Mouse (Mus musculus): ENCODE results near the gene Tm9sf4. TPM values are rescaled to one million over a fixed set of nuclear protein-coding genes. Genes with fewer than 3 reads are reported as not detected.
A peak's percentile ranks its signal among the peaks of the same experiment; 100 is the strongest.

Tm9sf4 gene
- polyA plus RNA-seq, 1 experiment = 78.6 TPM

DNA sequence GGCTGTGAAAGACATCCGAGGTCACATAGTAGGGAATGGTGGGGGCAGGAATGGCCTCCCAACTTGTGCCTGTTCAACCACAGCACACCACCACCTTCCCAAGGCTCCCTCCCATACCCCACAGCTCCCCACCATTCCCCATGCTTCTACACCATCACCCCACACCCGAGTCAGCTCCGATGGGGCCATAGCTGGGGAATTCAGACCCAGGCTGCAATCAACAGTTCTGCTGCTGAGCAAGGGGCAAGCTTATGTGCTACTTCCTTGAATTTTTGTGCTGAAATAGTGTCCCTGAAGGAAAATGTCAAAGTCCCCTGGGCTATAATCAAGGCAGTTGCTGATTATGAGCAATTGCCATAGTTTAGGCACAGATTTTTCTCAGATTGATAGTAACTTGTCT is 57.4 kb downstream of the Tm9sf4 start:
- TF ChIP-seq CTCF (IDR thresholded peaks at IDR 0.05; ENCODE audit: borderline replicate concordance, insufficient read depth, low read depth, low read length) (no peak), POLR2A (IDR thresholded peaks at IDR 0.05; ENCODE audit: borderline replicate concordance, insufficient read depth, low read length) (no peak)
- WGBS = 82% methylated on average over 3 of the region's 3 CpGs
- no peak for DNase-seq
- H3K27ac ChIP-seq (ENCODE audit: insufficient read depth, low read length) = no peak overlapping the region
- no peak overlapping the region for H3K4me3 ChIP-seq (replicated peaks; ENCODE audit: insufficient read depth, low read depth, low read length)
- no peaks in the 10 kb centered on the region for H3K27me3 ChIP-seq (ENCODE audit: control insufficient read depth, insufficient read depth, low read length)
- H3K4me1 ChIP-seq (ENCODE audit: control insufficient read depth, insufficient read depth, low read length) = no peaks in the 10 kb centered on the region

DNA sequence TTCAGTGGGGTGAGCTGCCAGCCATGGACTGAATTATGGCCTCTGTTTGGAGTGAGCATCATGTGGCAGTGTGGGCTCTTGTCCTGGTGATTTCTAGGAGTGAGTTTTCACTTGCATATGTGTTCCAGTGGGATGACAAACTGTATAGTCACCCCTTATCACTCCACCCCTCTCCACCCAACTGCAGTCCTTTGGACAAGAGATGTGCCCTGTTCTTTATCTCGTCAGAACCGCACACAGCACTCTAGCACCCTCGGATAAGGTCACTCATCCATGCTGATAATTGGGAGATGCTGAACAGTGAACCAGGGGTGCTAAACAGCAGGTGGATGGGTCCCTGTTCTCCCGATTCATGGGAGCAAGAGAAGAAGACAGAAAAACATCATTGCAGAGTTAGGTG is 60.5 kb downstream of the Tm9sf4 start:
- Histone ChIP-seq H3K27ac (ENCODE audit: insufficient read depth, low read length) (no peak overlapping the region), H3K27me3 (ENCODE audit: control insufficient read depth, insufficient read depth, low read length) (no peaks in the 10 kb centered on the region), H3K4me3 (replicated peaks; ENCODE audit: insufficient read depth, low read depth, low read length) (no peak overlapping the region), H3K4me1 (ENCODE audit: control insufficient read depth, insufficient read depth, low read length) (peaks cover 7% of the 10 kb centered on the region; the same call in 1 of the 2 replicates)
- no peak for DNase-seq
- no peak for TF ChIP-seq CTCF (IDR thresholded peaks at IDR 0.05; ENCODE audit: borderline replicate concordance, insufficient read depth, low read depth, low read length)
- no peak for TF ChIP-seq POLR2A (IDR thresholded peaks at IDR 0.05; ENCODE audit: borderline replicate concordance, insufficient read depth, low read length)
- 88% methylated on average over 4 of the region's 4 CpGs for WGBS

DNA sequence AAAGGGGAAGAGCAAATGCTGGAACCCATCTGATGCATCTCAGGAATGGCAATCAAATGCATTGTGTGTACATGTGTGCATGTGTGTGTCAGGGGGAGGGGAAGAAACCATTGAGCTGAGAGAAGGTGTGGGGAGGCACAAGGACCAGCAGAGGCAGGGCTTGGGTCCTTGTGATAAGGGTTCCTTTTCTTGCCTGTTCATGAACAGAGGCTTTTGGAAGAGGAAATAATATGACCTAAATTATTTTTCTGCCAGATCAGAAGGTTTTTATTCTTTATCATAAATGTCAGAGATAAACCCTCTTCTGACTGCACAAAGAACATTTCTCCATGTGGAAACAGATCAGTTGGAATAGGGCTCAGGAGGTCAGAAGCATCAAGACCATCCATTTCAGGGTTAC is 61.0 kb downstream of the Tm9sf4 start:
- H3K27me3 ChIP-seq (ENCODE audit: control insufficient read depth, insufficient read depth, low read length) = no peaks in the 10 kb centered on the region
- no peak overlapping the region for H3K27ac ChIP-seq (ENCODE audit: insufficient read depth, low read length)
- H3K4me3 ChIP-seq (replicated peaks; ENCODE audit: insufficient read depth, low read depth, low read length) = no peak overlapping the region
- peaks cover 7% of the 10 kb centered on the region; the same call in 1 of the 2 replicates for H3K4me1 ChIP-seq (ENCODE audit: control insufficient read depth, insufficient read depth, low read length)
- TF ChIP-seq POLR2A (IDR thresholded peaks at IDR 0.05; ENCODE audit: borderline replicate concordance, insufficient read depth, low read length) (no peak), CTCF (IDR thresholded peaks at IDR 0.05; ENCODE audit: borderline replicate concordance, insufficient read depth, low read depth, low read length) (no peak)
- no peak for DNase-seq

DNA sequence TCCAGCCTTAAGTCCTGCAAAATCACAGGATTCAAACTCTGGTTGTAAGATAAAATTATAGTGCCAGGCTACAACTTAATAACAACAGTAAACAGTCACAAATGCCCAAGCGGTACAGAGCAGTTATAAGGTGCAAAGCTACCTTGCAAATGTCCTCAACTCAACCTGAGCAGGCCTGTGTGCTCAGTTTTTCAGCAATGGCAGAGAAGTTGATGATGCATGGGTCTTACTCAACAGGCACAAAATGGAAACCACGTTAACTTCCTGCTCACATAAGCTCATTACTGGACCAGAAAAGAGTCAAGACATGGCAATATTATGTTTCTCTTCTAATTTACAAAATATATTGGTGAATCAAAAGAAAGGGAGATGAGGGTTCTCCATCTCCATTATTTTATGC is 61.5 kb downstream of the Tm9sf4 start:
- 96% methylated on average over 2 of the region's 2 CpGs for WGBS
- H3K27me3 ChIP-seq (ENCODE audit: control insufficient read depth, insufficient read depth, low read length) = no peaks in the 10 kb centered on the region
- peaks cover 7% of the 10 kb centered on the region; the same call in 1 of the 2 replicates for H3K4me1 ChIP-seq (ENCODE audit: control insufficient read depth, insufficient read depth, low read length)
- no peak overlapping the region for H3K27ac ChIP-seq (ENCODE audit: insufficient read depth, low read length)
- H3K4me3 ChIP-seq (replicated peaks; ENCODE audit: insufficient read depth, low read depth, low read length) = no peak overlapping the region
- no peak for DNase-seq
- no peak for TF ChIP-seq CTCF (IDR thresholded peaks at IDR 0.05; ENCODE audit: borderline replicate concordance, insufficient read depth, low read depth, low read length)
- no peak for TF ChIP-seq POLR2A (IDR thresholded peaks at IDR 0.05; ENCODE audit: borderline replicate concordance, insufficient read depth, low read length)

DNA sequence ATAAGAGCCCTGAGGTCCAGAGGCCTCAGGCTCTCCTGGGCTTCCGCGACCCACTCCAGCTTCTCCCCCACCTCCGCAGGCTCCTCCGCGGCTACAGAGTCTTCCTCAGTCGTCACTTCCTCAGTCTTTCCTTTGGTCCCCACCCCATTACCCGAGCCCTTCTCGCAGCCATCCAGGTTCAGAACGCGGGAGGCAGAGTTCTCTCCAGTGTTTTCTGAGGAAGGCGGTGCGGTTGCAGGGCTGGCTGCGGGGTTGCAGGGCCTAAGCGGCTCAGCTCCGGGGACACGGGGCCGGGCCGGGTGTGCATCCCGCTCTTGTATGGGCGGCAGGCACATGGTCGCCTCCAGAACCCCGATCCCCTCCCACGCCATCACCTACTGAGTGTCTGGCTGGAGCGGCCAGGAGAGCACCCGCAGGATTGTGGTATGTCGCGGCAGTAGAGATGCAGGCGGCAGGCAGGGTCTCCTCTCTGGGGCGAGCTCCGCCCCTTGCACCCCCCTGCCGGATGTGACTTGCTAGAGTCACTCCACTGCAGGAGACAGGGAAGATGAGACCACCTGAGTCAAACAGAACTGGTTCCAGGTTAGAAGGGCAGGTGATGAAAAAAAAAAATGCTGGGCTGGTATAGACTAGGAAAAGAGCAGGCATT is 64.0 kb downstream of the Tm9sf4 start, which contains the start of gene Tspyl3:
Gene Tspyl3 (minus strand): TSS at position 496 of the 649 bp plus-strand sequence.
- peak; percentile 57 to 71 for DNase-seq
- WGBS = 3% methylated on average over 31 of the region's 31 CpGs
- peaks cover 7% of the 10 kb centered on the region; the same call in 1 of the 2 replicates for H3K4me1 ChIP-seq (ENCODE audit: control insufficient read depth, insufficient read depth, low read length)
- no peaks in the 10 kb centered on the region for H3K27me3 ChIP-seq (ENCODE audit: control insufficient read depth, insufficient read depth, low read length)
- peak within 1 kb of the TSS; percentile 60 for H3K4me3 ChIP-seq (replicated peaks; ENCODE audit: insufficient read depth, low read depth, low read length)
- TF ChIP-seq POLR2A (IDR thresholded peaks at IDR 0.05; ENCODE audit: borderline replicate concordance, insufficient read depth, low read length) (peak; percentile 38; the same call in 1 of the 2 replicates), CTCF (IDR thresholded peaks at IDR 0.05; ENCODE audit: borderline replicate concordance, insufficient read depth, low read depth, low read length) (no peak)
- H3K27ac ChIP-seq (ENCODE audit: insufficient read depth, low read length) = peak within 1 kb of the TSS; percentile 49

DNA sequence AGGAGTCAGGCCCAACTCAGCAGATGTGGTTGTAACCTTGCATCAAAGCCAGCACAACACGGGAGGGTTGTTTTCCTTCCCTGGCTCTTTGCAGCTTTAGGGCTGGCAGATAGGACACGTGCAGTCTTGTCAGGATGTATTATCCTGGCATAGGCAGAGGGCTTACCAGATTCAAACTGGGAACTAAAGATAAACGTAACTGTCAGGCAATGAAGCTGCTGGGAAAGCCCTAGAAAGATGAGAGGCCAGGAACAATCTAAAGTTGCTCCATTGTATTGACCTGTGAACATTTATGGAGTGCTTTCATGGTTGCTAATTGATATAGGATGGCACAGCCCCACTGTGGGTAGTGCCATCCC is 64.5 kb downstream of the Tm9sf4 start:
- WGBS = under 1% methylated on average over 3 of the region's 3 CpGs
- H3K4me1 ChIP-seq (ENCODE audit: control insufficient read depth, insufficient read depth, low read length) = peaks cover 7% of the 10 kb centered on the region; the same call in 1 of the 2 replicates
- peak overlapping the region; percentile 49 for H3K27ac ChIP-seq (ENCODE audit: insufficient read depth, low read length)
- DNase-seq = no peak
- peak overlapping the region; percentile 60 for H3K4me3 ChIP-seq (replicated peaks; ENCODE audit: insufficient read depth, low read depth, low read length)
- TF ChIP-seq POLR2A (IDR thresholded peaks at IDR 0.05; ENCODE audit: borderline replicate concordance, insufficient read depth, low read length) (no peak), CTCF (IDR thresholded peaks at IDR 0.05; ENCODE audit: borderline replicate concordance, insufficient read depth, low read depth, low read length) (no peak)
- H3K27me3 ChIP-seq (ENCODE audit: control insufficient read depth, insufficient read depth, low read length) = no peaks in the 10 kb centered on the region

DNA sequence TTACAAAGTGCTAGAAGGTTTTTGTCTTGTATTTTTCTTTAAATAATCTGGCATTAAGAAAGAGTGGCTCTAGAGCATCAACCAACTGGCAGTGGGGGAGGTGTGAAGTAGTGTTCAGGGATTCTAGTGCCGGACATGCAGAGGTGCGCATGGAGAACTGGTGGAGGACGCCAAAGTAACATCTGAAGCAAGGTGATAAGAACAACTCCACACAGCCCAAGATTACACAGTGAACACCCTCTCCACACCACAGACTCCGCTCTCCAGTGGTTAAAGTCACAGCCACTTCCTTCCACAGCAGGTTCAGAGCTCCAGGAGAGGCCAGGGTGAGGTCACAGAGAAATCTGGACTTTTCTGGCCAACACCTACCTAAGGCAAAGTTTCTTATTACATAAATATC is 66.9 kb downstream of the Tm9sf4 start:
- 93% methylated on average over 4 of the region's 4 CpGs for WGBS
- Histone ChIP-seq H3K27ac (ENCODE audit: insufficient read depth, low read length) (no peak overlapping the region), H3K27me3 (ENCODE audit: control insufficient read depth, insufficient read depth, low read length) (no peaks in the 10 kb centered on the region), H3K4me3 (replicated peaks; ENCODE audit: insufficient read depth, low read depth, low read length) (no peak overlapping the region), H3K4me1 (ENCODE audit: control insufficient read depth, insufficient read depth, low read length) (peaks cover 7% of the 10 kb centered on the region; the same call in 1 of the 2 replicates)
- no peak for TF ChIP-seq POLR2A (IDR thresholded peaks at IDR 0.05; ENCODE audit: borderline replicate concordance, insufficient read depth, low read length)
- DNase-seq = no peak

DNA sequence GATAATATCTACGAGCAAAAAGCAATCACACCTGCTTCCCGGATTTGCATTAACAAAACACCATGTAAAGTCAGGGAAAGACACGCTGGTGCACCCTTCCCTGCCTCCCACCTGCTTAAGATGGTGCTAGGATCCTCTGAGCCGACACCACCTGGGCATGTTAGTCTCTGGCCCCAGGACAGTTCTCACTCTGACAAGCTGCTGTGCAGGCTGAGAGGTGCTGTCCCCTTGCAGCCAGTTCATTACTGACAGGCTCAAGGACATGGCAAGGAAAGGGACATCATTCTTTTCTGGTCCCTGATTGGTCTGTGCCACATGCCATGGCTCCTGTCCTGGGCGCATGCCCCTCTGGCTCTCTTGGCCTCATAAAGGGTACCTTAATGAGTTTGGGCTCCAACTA is 67.4 kb downstream of the Tm9sf4 start:
- no peak for DNase-seq
- Histone ChIP-seq H3K27me3 (ENCODE audit: control insufficient read depth, insufficient read depth, low read length) (no peaks in the 10 kb centered on the region), H3K27ac (ENCODE audit: insufficient read depth, low read length) (no peak overlapping the region), H3K4me3 (replicated peaks; ENCODE audit: insufficient read depth, low read depth, low read length) (no peak overlapping the region), H3K4me1 (ENCODE audit: control insufficient read depth, insufficient read depth, low read length) (peaks cover 7% of the 10 kb centered on the region; the same call in 1 of the 2 replicates)
- 85% methylated on average over 5 of the region's 5 CpGs for WGBS
- TF ChIP-seq CTCF (IDR thresholded peaks at IDR 0.05; ENCODE audit: borderline replicate concordance, insufficient read depth, low read depth, low read length) (no peak), POLR2A (IDR thresholded peaks at IDR 0.05; ENCODE audit: borderline replicate concordance, insufficient read depth, low read length) (no peak)

Measured in cerebellum, adult 2 months (tissue).